Mouse (Mus musculus): Measurements from ENCODE around the gene Ptprm. TPM values are rescaled to one million over a fixed set of nuclear protein-coding genes. Genes with fewer than 3 reads are reported as not detected.

Ptprm gene
- polyA plus RNA-seq (2014; fragmentation: Nextera tagmentation; extraction: Ambion mirVana) = 8.0 and 9.8 TPM in 2 replicates

DNA sequence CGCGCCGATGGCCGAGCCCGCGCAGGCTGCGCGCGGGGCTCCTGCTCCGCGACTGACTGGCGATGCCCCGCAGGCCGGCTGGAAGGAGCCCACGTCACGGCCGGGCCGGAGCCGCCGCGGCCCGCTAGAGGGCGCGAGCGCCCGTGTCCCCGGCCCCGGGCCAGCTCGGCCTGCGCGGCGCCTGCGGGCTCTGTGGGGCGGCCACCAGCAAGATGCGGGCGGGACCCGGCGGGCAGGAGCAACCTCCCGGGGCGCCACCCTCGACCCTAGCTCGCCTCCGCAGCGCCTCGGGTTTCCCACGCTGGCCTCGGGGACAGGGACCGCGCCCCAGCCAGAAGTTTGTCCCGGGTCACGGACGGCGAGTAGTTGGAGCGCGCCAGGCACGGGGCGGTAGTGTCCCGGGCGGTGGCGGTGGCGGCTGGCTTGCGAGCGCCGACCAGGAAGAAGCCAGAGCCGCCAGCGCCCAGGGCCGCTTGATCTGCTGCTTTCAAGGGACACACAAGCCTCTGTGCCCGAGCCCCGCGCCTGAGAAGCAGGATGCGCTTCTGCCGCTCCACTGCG, at the start of gene Ptprm:
Gene Ptprm, minus strand, starts transcription at position 7 of the 561 bp plus-strand sequence.
- no peaks in the 10 kb centered on the region for H3K9me3 ChIP-seq (replicated peaks; ENCODE audit: control insufficient read depth, low read length)
- H3K36me3 ChIP-seq (ENCODE audit: control insufficient read depth, insufficient read depth, low read length) = no peaks in the 10 kb centered on the region
- WGBS = under 1% methylated on average over 66 of the region's 73 CpGs
- DNase-seq (ENCODE audit: low spot score) (peak; percentile 83), ATAC-seq (peak; percentile 95)
- H3K27me3 ChIP-seq (replicated peaks; ENCODE audit: control insufficient read depth, insufficient read depth, low read length) = peaks cover 9% of the 10 kb centered on the region
- H3K4me3 ChIP-seq (ENCODE audit: low read depth, low read length) = peak within 1 kb of the TSS; percentile 60
- H3K27ac ChIP-seq (ENCODE audit: low read depth, low read length) = peak within 1 kb of the TSS; percentile 39; the same call in 1 of the 2 replicates
- H3K9ac ChIP-seq (ENCODE audit: low read length) = peak within 1 kb of the TSS; percentile 74
- H3K4me2 ChIP-seq (ENCODE audit: low read length) = peak within 1 kb of the TSS; percentile 96
- peaks cover 4% of the 10 kb centered on the region for H3K4me1 ChIP-seq (ENCODE audit: control insufficient read depth, insufficient read depth, low read length)

DNA sequence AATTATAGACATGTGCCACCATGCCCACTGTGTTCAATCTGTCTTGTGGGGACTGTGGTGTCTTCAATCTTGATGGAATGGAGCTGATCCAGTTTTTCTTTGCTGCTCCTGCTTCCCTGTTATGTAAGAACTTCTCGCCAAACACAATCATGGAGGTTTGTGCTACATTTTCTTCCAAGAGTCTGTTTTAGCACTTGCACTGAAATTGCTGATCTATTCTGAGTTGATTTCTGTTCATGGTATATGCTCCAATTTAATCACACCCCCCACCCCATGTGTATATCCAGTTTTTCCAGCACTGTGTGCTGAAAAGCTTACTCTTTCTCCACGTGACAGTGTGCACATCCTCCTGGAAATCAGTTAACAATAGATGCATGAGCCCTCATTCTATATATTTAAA, 41.9 kb upstream of the Ptprm start:
- Histone ChIP-seq H3K4me2 (ENCODE audit: low read length) (no peak overlapping the region), H3K9ac (ENCODE audit: low read length) (no peak overlapping the region), H3K27me3 (replicated peaks; ENCODE audit: control insufficient read depth, insufficient read depth, low read length) (no peaks in the 10 kb centered on the region), H3K4me3 (ENCODE audit: low read depth, low read length) (no peak overlapping the region), H3K4me1 (ENCODE audit: control insufficient read depth, insufficient read depth, low read length) (no peaks in the 10 kb centered on the region), H3K36me3 (ENCODE audit: control insufficient read depth, insufficient read depth, low read length) (no peaks in the 10 kb centered on the region), H3K27ac (ENCODE audit: low read depth, low read length) (no peak overlapping the region), H3K9me3 (replicated peaks; ENCODE audit: control insufficient read depth, low read length) (no peaks in the 10 kb centered on the region)
- WGBS = 84% methylated on average over 2 of the region's 2 CpGs
- ATAC-seq = no peak
- DNase-seq (ENCODE audit: low spot score) = no peak

DNA sequence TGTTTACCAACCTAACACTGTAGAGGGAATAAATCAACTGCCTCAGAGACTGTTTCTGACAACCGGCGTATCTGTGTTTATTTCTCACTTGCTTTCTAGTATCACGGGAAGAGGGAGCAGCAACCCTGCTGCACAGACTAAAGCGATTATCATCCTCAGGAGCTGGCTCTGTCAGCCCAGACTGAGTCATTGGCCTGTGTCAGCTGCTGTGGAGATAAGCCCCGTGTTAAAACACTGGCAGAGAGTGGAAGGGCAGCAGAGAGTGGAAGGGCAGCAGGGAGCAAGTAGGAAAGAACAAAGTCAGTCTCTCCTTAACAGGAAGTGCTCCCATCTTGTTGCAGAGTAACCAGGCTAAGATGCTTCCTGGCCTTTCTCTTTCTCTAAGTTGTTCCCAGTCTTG, 36.6 kb upstream of the Ptprm start:
- Histone ChIP-seq H3K4me2 (ENCODE audit: low read length) (no peak overlapping the region), H3K4me3 (ENCODE audit: low read depth, low read length) (no peak overlapping the region), H3K9ac (ENCODE audit: low read length) (no peak overlapping the region), H3K27me3 (replicated peaks; ENCODE audit: control insufficient read depth, insufficient read depth, low read length) (no peaks in the 10 kb centered on the region), H3K27ac (ENCODE audit: low read depth, low read length) (no peak overlapping the region), H3K4me1 (ENCODE audit: control insufficient read depth, insufficient read depth, low read length) (no peaks in the 10 kb centered on the region), H3K9me3 (replicated peaks; ENCODE audit: control insufficient read depth, low read length) (no peaks in the 10 kb centered on the region), H3K36me3 (ENCODE audit: control insufficient read depth, insufficient read depth, low read length) (no peaks in the 10 kb centered on the region)
- DNase-seq (ENCODE audit: low spot score) = no peak
- WGBS = 66% methylated on average over 5 of the region's 5 CpGs
- no peak for ATAC-seq

DNA sequence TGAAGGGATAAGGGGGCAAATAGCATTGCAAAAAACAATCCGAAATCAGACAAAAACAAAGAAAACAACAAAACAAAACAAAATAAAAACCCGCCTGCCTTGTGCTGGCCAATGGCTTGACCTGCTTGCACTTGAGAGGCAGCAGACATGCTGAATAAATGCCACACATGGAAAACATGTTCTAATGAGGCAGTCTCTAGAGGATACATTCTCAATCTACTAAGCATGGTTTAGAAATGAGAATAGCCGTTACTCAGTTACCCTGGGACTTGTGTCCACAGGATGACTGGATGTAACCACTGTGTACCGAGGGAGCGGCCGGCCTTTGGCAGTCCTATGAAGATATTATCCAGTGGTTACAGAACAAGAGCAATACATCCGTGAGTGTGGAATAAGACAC, 33.9 kb upstream of the Ptprm start:
- H3K27ac ChIP-seq (ENCODE audit: low read depth, low read length) = no peak overlapping the region
- no peak overlapping the region for H3K4me3 ChIP-seq (ENCODE audit: low read depth, low read length)
- H3K9ac ChIP-seq (ENCODE audit: low read length) = no peak overlapping the region
- 73% methylated on average over 7 of the region's 7 CpGs for WGBS
- no peak for ATAC-seq
- H3K4me2 ChIP-seq (ENCODE audit: low read length) = no peak overlapping the region
- H3K36me3 ChIP-seq (ENCODE audit: control insufficient read depth, insufficient read depth, low read length) = no peaks in the 10 kb centered on the region
- DNase-seq (ENCODE audit: low spot score) = no peak
- H3K9me3 ChIP-seq (replicated peaks; ENCODE audit: control insufficient read depth, low read length) = no peaks in the 10 kb centered on the region
- H3K27me3 ChIP-seq (replicated peaks; ENCODE audit: control insufficient read depth, insufficient read depth, low read length) = no peaks in the 10 kb centered on the region
- H3K4me1 ChIP-seq (ENCODE audit: control insufficient read depth, insufficient read depth, low read length) = no peaks in the 10 kb centered on the region

DNA sequence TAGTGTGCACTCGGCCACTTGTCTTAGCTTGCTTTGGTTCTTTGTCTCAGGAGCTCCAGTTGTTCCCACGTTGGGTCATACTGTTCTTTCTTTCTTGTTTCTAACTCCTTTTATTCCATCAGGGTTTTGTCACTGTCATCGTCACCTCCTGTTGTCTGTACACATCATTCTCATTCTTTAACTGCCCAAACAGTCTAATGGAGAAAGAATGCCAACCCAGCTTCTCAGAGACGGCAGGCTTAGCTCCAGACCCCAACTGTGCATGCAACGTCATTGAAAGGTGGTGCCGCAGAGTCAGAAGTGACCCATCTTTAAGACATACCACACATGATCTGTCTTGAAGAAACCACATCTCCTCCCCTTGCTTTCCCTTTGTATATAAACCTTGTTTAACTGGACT, 31.0 kb upstream of the Ptprm start:
- DNase-seq (ENCODE audit: low spot score) (no peak), ATAC-seq (no peak)
- H3K9ac ChIP-seq (ENCODE audit: low read length) = no peak overlapping the region
- H3K36me3 ChIP-seq (ENCODE audit: control insufficient read depth, insufficient read depth, low read length) = no peaks in the 10 kb centered on the region
- H3K4me1 ChIP-seq (ENCODE audit: control insufficient read depth, insufficient read depth, low read length) = no peaks in the 10 kb centered on the region
- H3K27me3 ChIP-seq (replicated peaks; ENCODE audit: control insufficient read depth, insufficient read depth, low read length) = no peaks in the 10 kb centered on the region
- H3K27ac ChIP-seq (ENCODE audit: low read depth, low read length) = no peak overlapping the region
- H3K9me3 ChIP-seq (replicated peaks; ENCODE audit: control insufficient read depth, low read length) = no peaks in the 10 kb centered on the region
- no peak overlapping the region for H3K4me2 ChIP-seq (ENCODE audit: low read length)
- 55% methylated on average over 6 of the region's 6 CpGs for WGBS
- no peak overlapping the region for H3K4me3 ChIP-seq (ENCODE audit: low read depth, low read length)

DNA sequence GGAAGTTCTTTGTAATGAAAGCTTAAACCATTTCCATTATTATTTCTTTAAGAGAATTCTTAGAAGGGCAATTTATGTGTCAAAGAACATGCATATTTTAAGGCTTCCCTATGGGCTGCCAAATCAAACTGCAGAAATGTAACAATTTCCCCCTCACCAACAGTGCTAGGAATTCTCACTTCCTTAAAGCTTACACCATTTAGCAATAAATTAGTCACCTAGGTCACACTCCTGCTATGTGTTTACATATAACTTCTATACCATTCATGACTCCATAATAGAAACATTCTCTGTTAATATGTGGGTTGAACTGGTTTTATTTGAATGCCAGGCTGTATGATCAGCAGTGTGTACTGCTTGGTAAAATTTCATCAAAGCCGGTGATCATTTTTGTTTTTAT, 29.4 kb upstream of the Ptprm start:
- Histone ChIP-seq H3K27ac (ENCODE audit: low read depth, low read length) (no peak overlapping the region), H3K4me1 (ENCODE audit: control insufficient read depth, insufficient read depth, low read length) (no peaks in the 10 kb centered on the region), H3K27me3 (replicated peaks; ENCODE audit: control insufficient read depth, insufficient read depth, low read length) (no peaks in the 10 kb centered on the region), H3K36me3 (ENCODE audit: control insufficient read depth, insufficient read depth, low read length) (no peaks in the 10 kb centered on the region), H3K9me3 (replicated peaks; ENCODE audit: control insufficient read depth, low read length) (no peaks in the 10 kb centered on the region), H3K4me3 (ENCODE audit: low read depth, low read length) (no peak overlapping the region), H3K4me2 (ENCODE audit: low read length) (no peak overlapping the region), H3K9ac (ENCODE audit: low read length) (no peak overlapping the region)
- 90% methylated on average over 1 of the region's 1 CpGs for WGBS
- peak; percentile 7 for DNase-seq (ENCODE audit: low spot score)
- ATAC-seq = no peak

DNA sequence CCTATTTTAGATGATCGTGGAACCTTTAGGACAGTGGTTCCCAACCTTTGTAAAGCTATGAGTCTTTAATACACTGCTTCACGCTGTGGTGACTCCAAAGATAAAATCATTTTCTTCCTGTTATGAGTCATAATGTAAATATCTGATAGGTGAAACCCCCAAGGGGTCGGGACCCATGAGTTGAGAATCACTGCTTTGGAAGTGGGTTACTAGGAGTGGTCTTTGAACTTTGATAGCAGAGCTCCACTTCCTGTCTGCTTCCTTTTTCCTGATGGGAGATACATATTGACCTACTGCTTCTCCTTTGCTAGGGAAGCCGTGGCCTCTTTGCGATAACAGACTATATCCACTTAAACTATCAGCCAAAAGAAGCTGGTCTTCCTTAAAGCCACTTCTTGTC, 27.4 kb upstream of the Ptprm start:
- no peaks in the 10 kb centered on the region for H3K27me3 ChIP-seq (replicated peaks; ENCODE audit: control insufficient read depth, insufficient read depth, low read length)
- DNase-seq (ENCODE audit: low spot score) (no peak), ATAC-seq (no peak)
- H3K4me1 ChIP-seq (ENCODE audit: control insufficient read depth, insufficient read depth, low read length) = no peaks in the 10 kb centered on the region
- no peak overlapping the region for H3K4me3 ChIP-seq (ENCODE audit: low read depth, low read length)
- no peak overlapping the region for H3K27ac ChIP-seq (ENCODE audit: low read depth, low read length)
- H3K4me2 ChIP-seq (ENCODE audit: low read length) = no peak overlapping the region
- H3K9ac ChIP-seq (ENCODE audit: low read length) = no peak overlapping the region
- H3K36me3 ChIP-seq (ENCODE audit: control insufficient read depth, insufficient read depth, low read length) = no peaks in the 10 kb centered on the region
- no peaks in the 10 kb centered on the region for H3K9me3 ChIP-seq (replicated peaks; ENCODE audit: control insufficient read depth, low read length)
- 91% methylated on average over 5 of the region's 5 CpGs for WGBS

DNA sequence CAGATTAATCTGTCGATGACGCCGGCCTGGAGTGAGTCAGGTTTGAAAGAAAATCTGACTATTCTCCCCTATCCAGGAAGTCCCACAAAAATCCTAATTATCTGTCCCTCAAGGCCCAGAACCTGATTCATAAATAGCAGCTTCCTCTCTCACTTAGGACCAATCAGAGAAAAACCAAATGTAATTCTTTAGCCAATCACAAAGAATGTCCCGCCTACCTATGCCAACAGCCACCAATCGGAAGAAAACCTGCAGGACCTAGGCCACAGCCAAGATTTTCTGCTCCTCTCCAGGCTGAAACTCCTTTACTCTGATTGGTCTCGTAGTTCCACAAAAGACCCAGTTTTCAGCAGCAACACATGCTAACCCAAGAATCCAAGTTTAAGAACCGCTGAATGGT, 13.6 kb upstream of the Ptprm start:
- Histone ChIP-seq H3K27me3 (replicated peaks; ENCODE audit: control insufficient read depth, insufficient read depth, low read length) (no peaks in the 10 kb centered on the region), H3K36me3 (ENCODE audit: control insufficient read depth, insufficient read depth, low read length) (no peaks in the 10 kb centered on the region), H3K4me2 (ENCODE audit: low read length) (no peak overlapping the region), H3K4me3 (ENCODE audit: low read depth, low read length) (no peak overlapping the region), H3K9me3 (replicated peaks; ENCODE audit: control insufficient read depth, low read length) (no peaks in the 10 kb centered on the region), H3K4me1 (ENCODE audit: control insufficient read depth, insufficient read depth, low read length) (no peaks in the 10 kb centered on the region), H3K27ac (ENCODE audit: low read depth, low read length) (no peak overlapping the region), H3K9ac (ENCODE audit: low read length) (no peak overlapping the region)
- no peak for ATAC-seq
- 94% methylated on average over 7 of the region's 7 CpGs for WGBS
- peak; percentile 15 for DNase-seq (ENCODE audit: low spot score)

DNA sequence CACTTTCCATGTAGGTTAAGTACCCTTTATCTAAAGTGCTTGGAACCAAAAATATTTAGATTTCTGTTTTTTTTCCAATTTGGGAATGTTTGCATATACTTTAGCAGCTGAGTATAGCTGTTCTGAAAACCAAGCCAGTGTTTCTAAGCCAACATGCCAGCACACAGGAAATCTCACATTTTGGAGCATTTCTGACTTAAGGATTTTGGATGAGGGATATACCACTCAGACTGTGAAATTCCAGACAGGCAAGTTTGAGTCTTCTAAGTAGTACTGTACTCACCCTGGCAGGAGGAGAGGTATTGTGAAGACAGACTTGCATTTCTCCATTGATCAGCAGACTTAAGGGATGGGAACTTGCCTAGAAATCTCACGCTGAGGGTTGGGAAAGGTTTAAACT, 10.2 kb upstream of the Ptprm start:
- DNase-seq (ENCODE audit: low spot score) = no peak
- ATAC-seq = no peak
- H3K36me3 ChIP-seq (ENCODE audit: control insufficient read depth, insufficient read depth, low read length) = no peaks in the 10 kb centered on the region
- H3K27me3 ChIP-seq (replicated peaks; ENCODE audit: control insufficient read depth, insufficient read depth, low read length) = no peaks in the 10 kb centered on the region
- H3K9ac ChIP-seq (ENCODE audit: low read length) = no peak overlapping the region
- no peaks in the 10 kb centered on the region for H3K9me3 ChIP-seq (replicated peaks; ENCODE audit: control insufficient read depth, low read length)
- no peaks in the 10 kb centered on the region for H3K4me1 ChIP-seq (ENCODE audit: control insufficient read depth, insufficient read depth, low read length)
- H3K4me2 ChIP-seq (ENCODE audit: low read length) = no peak overlapping the region
- WGBS = 79% methylated on average over 1 of the region's 1 CpGs
- no peak overlapping the region for H3K4me3 ChIP-seq (ENCODE audit: low read depth, low read length)
- no peak overlapping the region for H3K27ac ChIP-seq (ENCODE audit: low read depth, low read length)

Data from forebrain, embryonic 14.5 days (tissue).